Mouse (Mus musculus): ENCODE measurements around the gene Cavin4.

GRCm38 (mm10) chr4:48672915-48673314 is 9.6 kb downstream of the Cavin4 start:
- TF ChIP-seq POLR2A (IDR thresholded peaks at IDR 0.05; ENCODE audit: control insufficient read depth, low read depth, low read length) (no peak), CTCF (IDR thresholded peaks at IDR 0.05; ENCODE audit: control insufficient read depth, insufficient read depth, insufficient replicate concordance, low read depth, low read length) (no peak)

Measured in testis, adult 2 months (tissue).